Mouse (Mus musculus) liver, postnatal 0 days (tissue): ENCODE measurements at regions not wholly inside any gene's neighbourhood (a gene's known extent, or its start where the extent isn't known, plus 50 kb on each side); places are given as distances from the start of the nearest gene placed in this dataset.

Source experiments
- CTCF ChIP-seq: sonication (generic); IDR thresholded peaks from 2 replicates; pipeline ENCODE4 v1.5.1; 2016; ENCODE audit warnings: antibody characterized with exemption, low read depth
- EP300 ChIP-seq: IDR thresholded peaks from 2 replicates; pipeline ENCODE4 v1.6.1; 2016; ENCODE audit warnings: antibody characterized with exemption, low read depth, mild to moderate bottlenecking

GRCm38 (mm10) chr14:76936671-76937070 is 99.9 kb upstream of the Ccdc122 start:
- TF ChIP-seq CTCF (no peak), EP300 (no peak)
